Mouse (Mus musculus): ENCODE measurements at regions not wholly inside any gene's neighbourhood (a gene's known extent, or its start where the extent isn't known, plus 50 kb on each side); places are given as distances from the start of the nearest gene placed in this dataset.
A peak's percentile ranks its signal among the peaks of the same experiment; 100 is the strongest.

DNA sequence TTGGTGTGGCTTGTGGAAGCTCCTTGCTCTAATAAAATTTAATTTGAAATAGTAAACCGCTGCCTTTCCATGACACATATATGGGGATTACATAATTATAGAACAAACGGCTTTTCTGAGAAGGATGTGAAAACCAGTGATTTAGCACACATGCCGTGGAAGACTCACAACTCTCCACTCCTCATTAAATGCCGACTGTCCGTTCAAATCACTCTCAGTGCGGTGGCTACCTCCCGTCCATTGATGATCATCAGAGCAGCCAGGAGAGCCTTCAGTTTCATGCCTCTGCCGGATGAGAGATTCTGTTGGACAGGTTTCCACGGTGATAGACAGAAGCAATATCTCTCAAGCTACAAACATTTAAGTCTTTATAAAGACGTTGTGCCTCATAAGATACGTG, 451.3 kb downstream of the Glrx3 start:
- no peak for DNase-seq (ENCODE audit: low read depth)
- TF ChIP-seq POLR2A (IDR thresholded peaks at IDR 0.05; ENCODE audit: borderline replicate concordance, extremely low read depth, insufficient read depth, insufficient read length, poor library complexity, severe bottlenecking): no peak
- TF ChIP-seq CTCF (IDR thresholded peaks at IDR 0.05; ENCODE audit: borderline replicate concordance, extremely low read depth, insufficient read depth, insufficient read length): no peak

DNA sequence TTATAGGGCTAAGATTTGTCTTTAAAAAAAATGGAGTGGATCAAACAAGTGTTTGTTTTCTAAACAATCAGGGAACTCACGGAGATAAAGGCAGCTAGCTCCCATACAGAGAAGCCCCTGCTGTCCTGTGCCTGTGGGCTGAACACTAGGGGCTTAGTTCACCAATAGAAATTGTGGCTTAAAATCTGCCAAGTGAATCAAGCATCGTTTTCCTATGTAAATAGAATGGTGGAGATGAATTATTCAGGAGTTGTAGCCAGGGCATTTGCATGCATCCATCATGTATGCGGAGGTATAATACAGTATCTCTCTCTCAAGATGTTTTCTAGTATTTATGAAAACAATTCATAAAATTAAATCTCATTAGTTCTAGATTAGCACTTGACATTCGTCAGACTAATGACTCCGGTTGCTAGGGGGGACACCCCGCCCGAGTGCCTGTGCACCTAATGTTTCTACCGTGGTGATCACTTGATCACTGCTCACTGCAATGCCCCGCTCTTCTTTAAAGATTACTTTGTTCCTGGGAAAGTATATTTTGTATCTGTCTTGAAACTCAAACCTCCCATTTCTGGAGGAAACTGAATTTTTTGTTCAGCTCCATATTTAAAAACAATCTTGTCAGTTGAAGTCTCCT, 469.1 kb downstream of the Glrx3 start:
- TF ChIP-seq POLR2A (IDR thresholded peaks at IDR 0.05; ENCODE audit: borderline replicate concordance, extremely low read depth, insufficient read depth, insufficient read length, poor library complexity, severe bottlenecking) (no peak), CTCF (IDR thresholded peaks at IDR 0.05; ENCODE audit: borderline replicate concordance, extremely low read depth, insufficient read depth, insufficient read length) (peak; percentile 15; the same call in 1 of the 2 replicates)
- peak; percentile 85 for DNase-seq (ENCODE audit: low read depth)

DNA sequence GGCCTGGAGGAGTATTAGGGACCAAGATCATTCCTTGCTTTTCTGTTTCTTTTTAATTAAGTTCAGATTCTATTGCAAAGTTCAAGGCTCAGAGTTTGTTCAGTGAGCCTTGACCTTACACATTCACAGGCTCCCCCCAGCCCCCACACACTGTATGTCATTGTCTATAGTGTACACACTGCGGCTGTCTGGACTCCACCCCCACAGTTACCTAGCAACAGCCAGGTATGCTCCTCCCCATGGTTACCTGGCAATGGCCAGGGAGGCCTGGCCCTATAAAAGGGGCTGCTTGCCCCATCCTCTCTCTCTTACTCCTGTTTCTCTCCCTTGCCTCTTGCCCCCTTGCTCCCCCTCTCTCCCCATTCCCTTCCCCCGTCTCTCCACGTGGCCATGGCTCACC, 472.0 kb downstream of the Glrx3 start:
- no peak for TF ChIP-seq POLR2A (IDR thresholded peaks at IDR 0.05; ENCODE audit: borderline replicate concordance, extremely low read depth, insufficient read depth, insufficient read length, poor library complexity, severe bottlenecking)
- TF ChIP-seq CTCF (IDR thresholded peaks at IDR 0.05; ENCODE audit: borderline replicate concordance, extremely low read depth, insufficient read depth, insufficient read length): no peak
- no peak for DNase-seq (ENCODE audit: low read depth)

DNA sequence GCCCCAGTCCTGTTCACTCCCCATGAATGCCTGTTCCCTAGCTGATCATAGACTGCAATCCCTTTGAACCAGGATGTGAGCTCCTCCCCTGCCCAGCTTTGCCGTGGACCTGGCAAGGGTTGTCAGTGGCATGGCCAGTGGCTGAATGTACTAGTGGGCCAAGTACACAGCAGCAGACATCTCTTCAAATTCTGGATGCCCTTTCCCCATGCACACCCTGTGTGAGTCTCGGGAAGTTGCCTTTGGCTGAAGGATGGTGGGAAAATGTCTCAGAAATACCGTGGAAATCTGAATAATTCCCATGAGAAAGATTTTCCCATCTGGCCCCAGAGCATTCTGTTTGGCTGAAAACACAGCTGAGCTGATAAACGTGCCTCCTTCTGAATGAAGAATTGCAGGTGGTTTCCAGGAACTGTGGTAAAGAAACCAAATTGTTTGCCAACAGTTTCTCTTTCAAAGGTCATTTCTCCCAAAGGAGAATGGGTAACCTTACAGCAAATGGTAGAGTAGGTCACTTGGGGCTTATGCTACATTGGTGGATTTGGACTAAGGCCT, 476.2 kb downstream of the Glrx3 start:
- DNase-seq (ENCODE audit: low read depth): peak; percentile 50

DNA sequence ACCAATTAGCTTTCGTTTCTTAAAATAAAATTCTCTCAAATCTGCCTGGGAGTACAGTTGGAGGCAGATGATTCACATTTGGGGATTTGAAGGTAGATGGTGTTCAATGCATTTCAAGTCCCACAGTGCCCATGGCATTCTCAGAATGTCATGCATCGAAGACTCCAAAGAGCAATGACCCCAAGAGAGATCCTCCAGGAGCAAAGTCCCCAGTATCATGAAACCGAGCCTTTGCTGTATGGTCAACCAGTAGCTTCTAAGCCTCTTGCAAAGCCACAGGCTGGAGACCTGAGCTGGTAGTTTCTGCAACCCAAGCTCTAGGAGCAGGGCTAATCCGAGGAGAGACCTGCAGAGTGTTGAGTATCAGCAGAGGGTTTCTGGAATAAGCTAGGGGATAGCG, 477.1 kb downstream of the Glrx3 start:
- TF ChIP-seq POLR2A (IDR thresholded peaks at IDR 0.05; ENCODE audit: borderline replicate concordance, extremely low read depth, insufficient read depth, insufficient read length, poor library complexity, severe bottlenecking) (no peak), CTCF (IDR thresholded peaks at IDR 0.05; ENCODE audit: borderline replicate concordance, extremely low read depth, insufficient read depth, insufficient read length) (no peak)
- no peak for DNase-seq (ENCODE audit: low read depth)

More for the DNA sequence above, 476.2 kb downstream of the Glrx3 start:
- TF ChIP-seq CTCF (IDR thresholded peaks at IDR 0.05; ENCODE audit: borderline replicate concordance, extremely low read depth, insufficient read depth, insufficient read length) (no peak), POLR2A (IDR thresholded peaks at IDR 0.05; ENCODE audit: borderline replicate concordance, extremely low read depth, insufficient read depth, insufficient read length, poor library complexity, severe bottlenecking) (no peak)

DNA sequence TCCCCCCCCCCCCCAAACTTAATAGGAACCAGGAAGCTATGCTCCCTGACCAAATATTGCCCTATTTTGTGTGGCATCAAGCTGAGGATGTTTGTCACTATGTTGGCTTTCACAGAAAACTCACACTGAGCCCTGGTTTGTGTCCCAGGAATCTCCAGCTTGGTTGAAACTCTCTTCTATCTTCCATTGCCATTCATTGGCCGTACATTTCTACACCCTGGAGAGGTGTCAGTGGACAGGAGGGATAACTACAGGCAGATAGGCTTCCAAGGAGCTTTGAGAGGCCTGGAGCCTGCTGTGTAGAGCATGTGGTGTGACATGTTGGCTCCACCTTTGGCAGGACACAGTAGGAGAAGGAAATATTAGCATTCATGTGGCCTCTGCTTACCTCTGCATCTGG, 478.9 kb downstream of the Glrx3 start:
- DNase-seq (ENCODE audit: low read depth): no peak
- no peak for TF ChIP-seq POLR2A (IDR thresholded peaks at IDR 0.05; ENCODE audit: borderline replicate concordance, extremely low read depth, insufficient read depth, insufficient read length, poor library complexity, severe bottlenecking)
- no peak for TF ChIP-seq CTCF (IDR thresholded peaks at IDR 0.05; ENCODE audit: borderline replicate concordance, extremely low read depth, insufficient read depth, insufficient read length)

DNA sequence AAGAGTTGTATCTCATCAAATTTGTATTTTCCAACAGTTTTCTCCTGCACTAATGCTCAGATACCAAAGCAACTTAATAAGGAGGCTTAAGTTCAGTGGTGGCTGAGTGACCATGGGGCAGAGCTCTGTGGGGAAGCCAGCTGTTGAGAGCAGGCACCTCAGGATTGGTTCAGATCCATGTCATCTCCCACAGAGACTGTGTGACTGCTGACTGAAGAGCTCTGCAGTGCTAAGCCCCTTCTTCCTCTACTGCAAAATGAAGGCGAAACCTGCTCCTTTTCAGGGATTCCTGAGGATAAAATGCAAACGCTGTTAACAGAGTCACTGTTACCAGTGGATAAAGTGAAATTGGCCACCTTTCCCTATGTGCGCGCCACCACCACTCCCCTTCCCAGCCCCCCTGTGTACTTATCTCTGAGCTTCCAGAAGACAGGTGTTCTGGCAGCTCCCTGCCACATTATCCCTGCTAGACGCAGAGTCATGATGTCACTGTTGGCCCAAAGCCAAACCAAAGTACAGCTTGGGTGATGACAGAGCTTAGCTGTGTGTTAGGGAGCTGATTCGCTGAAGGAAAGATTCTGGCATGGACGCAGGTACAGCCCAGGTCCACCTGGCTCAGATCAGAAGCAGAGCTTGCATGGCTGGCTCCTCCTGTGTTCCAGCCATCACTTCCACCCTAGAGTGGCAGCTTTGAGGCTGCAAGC, 472.9 kb downstream of the Tcerg1l start:
- peak; percentile 90 for DNase-seq (ENCODE audit: low read depth)
- no peak for TF ChIP-seq CTCF (IDR thresholded peaks at IDR 0.05; ENCODE audit: borderline replicate concordance, extremely low read depth, insufficient read depth, insufficient read length)
- no peak for TF ChIP-seq POLR2A (IDR thresholded peaks at IDR 0.05; ENCODE audit: borderline replicate concordance, extremely low read depth, insufficient read depth, insufficient read length, poor library complexity, severe bottlenecking)

DNA sequence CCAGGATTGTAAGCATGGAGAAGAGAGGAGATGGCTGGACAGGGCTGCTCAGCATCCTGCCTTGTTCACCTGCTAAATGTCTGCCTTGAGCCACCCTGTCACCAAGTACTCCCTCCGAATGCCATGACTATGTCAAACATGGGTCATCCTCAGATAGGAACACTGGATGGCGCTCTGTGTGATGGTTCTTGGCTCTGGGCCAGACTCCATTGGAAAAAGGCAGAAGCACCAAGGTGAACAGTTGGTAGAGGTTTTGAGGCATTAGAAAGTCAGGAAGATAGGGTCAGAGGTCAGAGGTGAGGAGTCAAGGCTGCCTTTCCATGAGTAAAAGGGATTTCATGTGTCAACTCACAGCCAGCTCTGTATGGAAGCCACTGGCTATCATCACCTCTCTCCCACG, 471.9 kb downstream of the Tcerg1l start:
- DNase-seq (ENCODE audit: low read depth): no peak
- TF ChIP-seq CTCF (IDR thresholded peaks at IDR 0.05; ENCODE audit: borderline replicate concordance, extremely low read depth, insufficient read depth, insufficient read length): no peak
- no peak for TF ChIP-seq POLR2A (IDR thresholded peaks at IDR 0.05; ENCODE audit: borderline replicate concordance, extremely low read depth, insufficient read depth, insufficient read length, poor library complexity, severe bottlenecking)

DNA sequence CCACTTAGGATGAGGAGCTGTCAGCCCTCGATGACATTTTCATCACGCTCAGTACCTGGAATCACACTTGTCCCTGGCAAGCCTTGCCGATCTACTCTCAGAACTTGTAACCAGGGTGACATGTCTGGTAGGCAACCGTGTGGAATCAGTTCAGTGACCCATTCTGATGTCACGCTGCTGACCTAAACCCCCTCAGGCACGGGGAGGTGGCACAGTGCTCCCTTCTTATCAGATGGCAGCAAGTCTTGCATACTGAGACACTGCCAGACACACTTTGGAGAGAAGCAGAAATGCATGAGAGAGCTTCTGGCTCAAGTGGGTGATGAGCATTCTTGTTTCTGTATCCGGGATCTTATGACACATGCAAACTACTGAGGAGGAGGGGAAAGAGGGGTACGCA, 470.2 kb downstream of the Tcerg1l start:
- TF ChIP-seq CTCF (IDR thresholded peaks at IDR 0.05; ENCODE audit: borderline replicate concordance, extremely low read depth, insufficient read depth, insufficient read length) (no peak), POLR2A (IDR thresholded peaks at IDR 0.05; ENCODE audit: borderline replicate concordance, extremely low read depth, insufficient read depth, insufficient read length, poor library complexity, severe bottlenecking) (no peak)
- no peak for DNase-seq (ENCODE audit: low read depth)

DNA sequence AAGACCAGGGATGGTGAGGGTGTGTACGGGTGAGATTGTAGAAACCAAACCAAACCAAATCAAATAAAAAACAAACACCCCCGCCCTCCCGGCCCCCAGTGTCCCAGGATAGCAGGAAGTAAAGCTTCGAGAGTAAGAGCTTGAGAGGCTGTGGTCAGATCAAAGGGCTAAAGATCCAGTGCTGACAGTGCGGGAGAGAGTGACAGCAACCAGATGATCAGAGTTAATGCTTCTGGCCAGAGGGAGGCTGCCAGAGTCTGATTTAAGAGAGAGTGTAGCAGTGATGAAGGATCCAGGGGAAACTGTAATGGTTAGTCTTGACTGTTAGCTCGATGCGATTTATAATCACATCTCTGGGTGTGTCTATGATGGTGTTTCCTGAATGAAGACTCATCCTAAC, 467.3 kb downstream of the Tcerg1l start:
- no peak for DNase-seq (ENCODE audit: low read depth)
- TF ChIP-seq CTCF (IDR thresholded peaks at IDR 0.05; ENCODE audit: borderline replicate concordance, extremely low read depth, insufficient read depth, insufficient read length) (no peak), POLR2A (IDR thresholded peaks at IDR 0.05; ENCODE audit: borderline replicate concordance, extremely low read depth, insufficient read depth, insufficient read length, poor library complexity, severe bottlenecking) (no peak)

DNA sequence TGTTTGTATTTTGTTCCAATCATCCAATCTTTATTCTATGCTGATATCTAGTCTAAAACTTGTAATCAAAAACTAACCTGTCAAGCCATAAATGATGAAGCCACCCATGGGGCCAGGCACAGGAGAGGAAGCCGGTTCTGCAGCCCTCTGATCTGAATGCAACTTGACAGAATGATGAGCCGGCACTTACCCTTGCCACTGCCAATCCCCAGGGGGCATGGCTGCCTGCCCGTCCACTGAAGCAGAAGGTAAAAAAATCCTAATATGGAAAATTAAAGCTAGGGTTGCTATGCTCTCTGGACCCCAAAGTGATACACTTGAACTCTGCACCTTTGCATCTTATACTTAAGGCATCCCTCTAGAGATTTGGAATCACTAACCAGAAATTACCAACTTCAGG, 461.6 kb downstream of the Tcerg1l start:
- TF ChIP-seq POLR2A (IDR thresholded peaks at IDR 0.05; ENCODE audit: borderline replicate concordance, extremely low read depth, insufficient read depth, insufficient read length, poor library complexity, severe bottlenecking) (no peak), CTCF (IDR thresholded peaks at IDR 0.05; ENCODE audit: borderline replicate concordance, extremely low read depth, insufficient read depth, insufficient read length) (no peak)
- no peak for DNase-seq (ENCODE audit: low read depth)

DNA sequence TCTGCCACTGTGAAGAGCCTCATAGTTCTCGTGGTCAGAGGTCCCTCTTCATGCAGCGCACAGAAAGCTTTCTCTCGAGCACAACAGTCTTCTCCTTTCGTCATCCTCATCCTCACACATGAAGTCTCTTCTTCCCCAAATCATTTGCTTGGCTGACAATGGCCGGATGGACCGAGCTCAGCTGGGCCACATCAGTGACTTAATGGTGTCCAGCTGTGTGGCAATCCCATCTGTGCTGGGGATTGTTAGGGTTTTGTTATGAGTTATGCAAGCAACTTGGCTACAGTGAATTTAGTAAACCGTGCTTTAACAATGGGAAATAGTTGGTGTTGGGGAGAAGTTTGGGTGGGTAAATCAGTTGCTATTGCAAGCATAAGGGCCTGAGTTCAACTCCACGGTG, 458.4 kb downstream of the Tcerg1l start:
- TF ChIP-seq POLR2A (IDR thresholded peaks at IDR 0.05; ENCODE audit: borderline replicate concordance, extremely low read depth, insufficient read depth, insufficient read length, poor library complexity, severe bottlenecking): no peak
- no peak for TF ChIP-seq CTCF (IDR thresholded peaks at IDR 0.05; ENCODE audit: borderline replicate concordance, extremely low read depth, insufficient read depth, insufficient read length)
- no peak for DNase-seq (ENCODE audit: low read depth)

All from brain, embryonic 14.5 days (tissue).